Mouse (Mus musculus): ENCODE measurements around the gene Gm826.

Gene Gm826

DNA sequence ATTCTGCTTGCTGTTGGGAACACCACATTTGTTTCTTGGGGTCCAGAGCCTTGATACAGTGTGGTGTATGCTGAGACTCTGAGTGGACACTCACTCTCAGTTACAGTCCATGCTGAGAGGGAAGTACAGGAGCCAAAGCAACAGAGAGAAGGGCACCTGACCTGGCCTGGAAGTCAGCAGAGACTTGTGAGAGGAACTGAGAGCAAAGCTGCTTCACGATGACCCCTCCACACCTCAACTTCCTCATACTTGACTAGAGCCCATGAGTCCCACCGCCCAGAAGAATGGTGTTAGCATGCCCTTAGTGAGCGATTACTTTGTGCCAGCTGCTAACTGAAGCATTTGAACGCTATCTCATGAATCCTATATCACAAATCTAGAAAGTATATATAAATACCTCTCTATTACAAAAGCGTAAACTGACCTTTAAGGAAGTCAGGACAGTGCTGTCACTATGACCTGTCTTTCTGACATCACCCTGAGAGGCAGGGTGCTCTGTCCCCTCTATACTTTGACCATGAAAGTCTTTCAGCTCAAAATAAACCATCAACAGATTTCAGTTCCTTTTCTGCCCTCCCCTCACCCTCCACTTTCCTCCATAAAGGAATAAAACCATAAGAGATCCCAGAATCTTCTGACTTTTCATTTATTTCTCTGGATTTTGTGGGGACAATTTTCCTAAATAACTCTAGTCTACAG, 57.9 kb downstream of the Gm826 start:
- no peak for DNase-seq (ENCODE audit: low read depth)

DNA sequence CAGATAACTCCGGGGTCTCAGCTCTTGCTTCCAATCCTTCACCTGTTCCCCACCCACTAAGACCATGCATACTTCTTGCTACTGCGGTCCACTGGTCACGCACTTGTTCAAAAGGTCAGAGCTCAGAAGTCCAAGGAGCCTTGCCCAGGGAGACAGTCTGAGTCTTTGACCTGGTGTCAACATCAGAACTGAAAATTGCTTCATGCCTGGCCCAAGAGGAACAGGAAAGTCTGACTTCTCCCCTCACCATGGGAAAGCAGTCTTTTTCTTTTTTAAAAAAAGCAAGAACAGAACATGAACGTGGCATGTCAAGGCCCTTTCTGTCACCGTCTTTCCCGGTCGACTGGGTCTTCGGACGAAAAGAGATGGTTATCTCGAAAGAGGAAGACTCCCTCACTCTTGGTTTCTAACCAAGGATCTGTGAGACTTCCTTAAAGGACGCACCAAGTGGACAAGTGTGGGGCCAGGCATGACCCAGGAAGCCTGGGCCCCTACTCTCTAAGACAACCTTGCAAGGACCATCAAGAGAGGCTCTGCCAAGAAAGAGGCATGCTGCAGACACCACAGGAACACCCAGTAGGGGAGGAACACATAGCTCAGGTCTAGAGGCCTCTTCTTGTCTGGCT, 66.0 kb downstream of the Gm826 start:
- no peak for DNase-seq (ENCODE audit: low read depth)

DNA sequence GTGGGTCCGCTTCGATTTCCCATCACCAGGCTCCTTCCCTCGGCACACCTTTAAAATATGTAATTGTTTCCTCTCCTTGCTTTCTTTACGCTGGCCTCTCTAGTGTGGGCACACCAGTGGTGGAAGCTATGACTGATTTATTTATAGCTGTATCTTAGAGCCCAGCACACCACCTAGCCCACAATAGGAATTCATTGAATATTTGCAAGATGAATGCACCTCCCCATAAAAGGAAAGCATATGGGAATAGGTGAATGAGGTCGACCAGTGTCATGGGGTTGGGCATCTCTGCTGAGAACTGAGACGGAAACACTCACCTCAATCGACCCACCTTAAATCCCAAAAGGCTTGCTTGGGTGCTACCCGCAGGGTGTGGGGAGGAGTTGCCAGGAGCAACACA, 70.1 kb downstream of the Gm826 start:
- DNase-seq (ENCODE audit: low read depth): no peak

DNA sequence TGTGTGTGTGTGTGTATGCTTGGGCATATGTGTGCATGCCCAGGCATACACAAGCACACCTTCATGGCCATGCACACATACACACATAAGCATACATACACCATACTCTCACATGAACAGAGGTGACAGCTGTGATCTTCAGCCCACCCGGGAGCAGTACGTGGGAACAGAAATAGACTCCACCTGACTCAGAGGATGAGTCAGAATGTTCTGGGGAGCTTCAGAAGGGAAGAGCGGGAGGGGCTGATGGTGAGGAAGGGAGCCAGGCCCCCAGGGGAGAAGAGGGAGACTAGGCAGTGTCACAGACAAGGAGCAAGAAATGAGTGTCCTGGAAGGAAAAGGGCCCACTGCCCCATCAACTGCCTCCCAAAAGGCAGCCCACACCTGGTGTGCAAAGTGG, 72.4 kb downstream of the Gm826 start:
- no peak for DNase-seq (ENCODE audit: low read depth)

All from c-Kit-positive CD71-positive TER-119-negative erythroid progenitor cells, embryonic 14.5 days (primary cell).